Mouse (Mus musculus): ENCODE data around the gene Zbtb41.

Gene Zbtb41

DNA sequence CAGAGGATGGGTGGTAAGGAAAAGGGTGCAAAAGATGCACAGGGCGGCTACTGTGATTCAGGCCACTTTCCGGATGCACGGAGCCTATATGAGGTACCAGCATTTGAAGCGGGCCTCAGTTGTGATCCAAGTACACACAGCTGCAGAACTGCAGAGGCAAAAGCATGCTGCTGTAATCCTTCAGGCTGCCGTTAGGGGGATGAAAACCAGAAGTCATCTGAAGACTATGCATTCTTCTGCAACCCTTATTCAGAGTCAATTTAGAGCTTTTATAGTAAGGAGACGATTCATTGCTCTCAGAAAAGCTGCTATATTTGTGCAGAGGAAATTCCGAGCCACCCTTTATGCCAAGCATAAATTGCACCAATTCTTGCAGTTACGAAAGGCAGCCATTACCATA, 58.2 kb downstream of the Zbtb41 start:
- DNase-seq = no peak

DNA sequence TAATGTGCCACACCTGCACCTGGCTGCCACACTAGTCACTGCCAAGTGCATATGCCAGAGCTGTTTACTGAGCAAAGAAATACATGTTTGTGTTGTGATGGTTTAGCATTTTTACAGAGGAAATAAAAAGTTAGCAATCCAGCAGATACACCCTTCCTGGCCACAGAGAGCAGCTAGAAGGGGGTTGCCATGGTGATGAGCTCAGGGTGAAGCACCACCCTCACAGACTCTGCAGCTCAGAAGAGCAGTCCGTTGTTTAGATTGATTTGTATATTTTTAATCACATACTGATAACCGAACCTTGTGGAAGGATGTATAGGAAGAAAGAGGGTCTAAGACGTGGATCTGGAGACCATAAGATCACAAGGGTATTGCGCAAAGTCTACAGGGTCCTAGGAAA, 59.1 kb downstream of the Zbtb41 start:
- DNase-seq = no peak

DNA sequence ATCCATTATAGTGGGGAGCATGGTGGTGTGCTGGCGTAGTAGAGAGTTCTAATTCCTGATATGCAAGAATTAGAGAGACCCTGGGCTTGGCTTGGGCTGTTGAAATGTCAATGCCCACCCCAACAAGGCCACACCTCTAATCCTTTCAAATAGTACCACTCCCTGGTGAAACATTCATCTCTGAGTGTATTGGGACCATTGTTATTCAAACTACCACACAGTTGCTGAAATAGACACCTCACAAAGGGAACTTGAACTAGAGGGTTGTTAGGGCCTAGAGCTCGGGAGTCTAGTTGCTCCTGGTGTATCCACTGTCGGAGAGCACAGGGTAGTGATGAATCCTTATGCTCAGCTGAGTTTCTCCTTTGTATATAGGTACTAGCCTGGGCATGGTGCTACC, 72.5 kb downstream of the Zbtb41 start:
- DNase-seq = no peak

GRCm38 (mm10) chr1:139495408-139495807, 73.3 kb downstream of the Zbtb41 start:
- DNase-seq = no peak

- DNase-seq = no peak
These were observed 74.1 kb downstream of the Zbtb41 start for GRCm38 (mm10) chr1:139496212-139496611.

DNA sequence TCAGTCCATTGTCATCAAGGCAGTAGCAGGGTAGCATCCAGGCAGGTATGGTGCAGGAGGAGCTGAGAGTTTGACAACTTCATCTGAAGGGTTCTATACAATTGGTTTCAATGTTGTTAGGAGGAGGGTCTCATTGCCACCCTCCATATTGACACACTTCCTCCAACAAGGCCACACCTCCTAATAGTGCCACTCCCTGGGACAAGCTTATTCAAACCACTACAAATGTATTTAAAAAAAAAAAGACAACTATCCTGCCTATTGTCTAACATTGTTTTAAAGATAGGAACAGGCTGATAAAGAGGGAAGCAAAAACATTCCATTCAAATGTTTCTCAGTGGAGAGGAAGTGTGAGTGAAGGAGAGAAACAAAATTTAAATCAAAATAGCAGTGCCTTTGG, 77.7 kb downstream of the Zbtb41 start:
- DNase-seq = no peak

DNA sequence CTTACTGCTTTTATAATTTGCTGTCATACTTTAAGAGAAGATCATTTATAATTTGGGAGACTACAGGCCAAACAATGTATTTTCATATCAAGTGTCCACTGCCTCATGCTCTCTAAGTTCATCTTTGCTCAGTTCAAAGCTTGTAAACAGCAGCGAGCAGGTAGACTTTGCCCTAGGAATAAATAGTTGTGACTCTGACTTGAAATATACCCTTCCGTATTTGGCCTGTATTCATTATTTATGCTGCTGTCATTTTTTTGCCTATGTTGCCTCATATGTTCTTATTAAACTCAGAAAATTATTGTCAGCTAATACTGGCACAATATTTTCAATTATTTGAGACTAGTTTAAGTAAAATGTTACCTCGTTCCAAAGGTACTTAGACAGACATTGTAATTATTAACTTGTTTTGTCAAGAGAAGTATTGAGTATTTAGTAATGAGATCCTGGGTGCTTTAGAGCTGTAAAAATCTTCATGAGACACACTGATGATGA, 79.2 kb downstream of the Zbtb41 start, which contains the start of gene F13b:
Gene F13b (plus strand): TSS at position 445 of the 495 bp plus-strand sequence.
- DNase-seq = no peak
